ENCODE assay signal across 24 mouse cellular contexts in the genomic region with DNA sequence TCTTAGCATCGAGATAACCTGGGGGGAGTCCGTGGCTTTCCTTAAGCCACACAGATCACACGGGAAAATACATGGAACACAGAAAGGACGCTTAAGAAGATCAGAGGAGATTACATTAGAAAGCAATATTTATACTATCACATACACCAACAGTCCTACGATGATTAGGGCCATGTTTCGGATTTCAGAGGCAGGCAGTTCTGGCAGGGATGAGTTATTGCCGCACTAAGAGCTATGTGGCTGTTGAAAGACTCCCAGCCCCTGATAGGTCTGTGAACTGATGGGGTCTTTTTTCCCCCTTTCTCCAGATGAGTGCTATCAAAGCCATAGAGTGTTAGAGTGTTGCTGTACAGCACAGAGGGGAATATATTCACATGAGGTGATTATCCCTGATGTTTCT.
DNase-seq lines count a peak whose midpoint lies in the region; ATAC-seq lines count a peak whose summit lies in the region.
"Had no signal": no experiment of that assay in that cellular context is flagged by ENCODE, and none has a peak within 500 bp of the region (broad histone marks: within the 10 kb centered on the region; RNA-seq: fewer than 3 reads in every experiment).

No protein-coding gene starts in this region.

- 20% methylated on average over 7 of the region's 7 CpGs for WGBS in limb, embryonic 11.5 days

- H3K36me3 ChIP-seq in limb, embryonic 11.5 days (ENCODE audit: control insufficient read depth, insufficient read depth, low read length), result no peaks in the 10 kb centered on the region
- H3K36me3 ChIP-seq: embryonic facial prominence, embryonic 12.5 days; embryonic facial prominence, embryonic 15.5 days; heart, embryonic 10.5 days; heart, embryonic 13.5 days; hindbrain, embryonic 15.5 days had no signal

- DNase-seq in embryo, embryonic 10.5 days (ENCODE audit: low spot score), result peak; percentile 48
- DNase-seq in embryo, embryonic 11 days, result peak; percentile 33
- peak; percentile 51 for DNase-seq in limb, embryonic 11.5 days (ENCODE audit: low spot score)
- no peak for DNase-seq in cerebellum, adult 11 months
- DNase-seq in adrenal gland, adult 8-10 months, result no peak
- DNase-seq in gastrocnemius, adult 18-20 months (ENCODE audit: low spot score), result no peak
- DNase-seq: adrenal gland, adult 2 months; adrenal gland, postnatal 25 days; cerebellum, adult 18-20 months; cerebellum, adult 9-10 months; cerebellum, postnatal 14 days; forebrain, postnatal 0 days; gastrocnemius, postnatal 10 days; gastrocnemius, postnatal 36 days; heart, adult 2 months; heart, postnatal 14 days; heart, postnatal 4 days had no signal

- H3K9ac ChIP-seq in limb, embryonic 11.5 days (ENCODE audit: low read length), result no peak overlapping the region
- H3K9ac ChIP-seq: embryonic facial prominence, embryonic 12.5 days; embryonic facial prominence, embryonic 15.5 days; forebrain, postnatal 0 days; heart, embryonic 13.5 days; hindbrain, embryonic 15.5 days had no signal

- ATAC-seq in limb, embryonic 11.5 days (ENCODE audit: insufficient number of reproducible peaks, low FRiP score, low TSS enrichment, low read depth), result peak; percentile 82; the same call in 1 of the 2 replicates
- ATAC-seq: CD4-positive, CD25-positive, alpha-beta regulatory T cell, adult 4 months; forebrain, embryonic 14.5 days; forebrain, postnatal 0 days had no signal

- no peak overlapping the region; the same call in 1 of the 2 replicates for H3K27ac ChIP-seq in limb, embryonic 11.5 days (replicated peaks; ENCODE audit: low read depth, low read length)
- H3K27ac ChIP-seq: embryonic facial prominence, embryonic 12.5 days; embryonic facial prominence, embryonic 15.5 days; heart, adult 2 months; heart, embryonic 10.5 days; heart, embryonic 13.5 days; hindbrain, embryonic 15.5 days had no signal

- no peak overlapping the region for H3K4me2 ChIP-seq in limb, embryonic 11.5 days (ENCODE audit: low read depth, severe bottlenecking)
- H3K4me2 ChIP-seq: embryonic facial prominence, embryonic 12.5 days; embryonic facial prominence, embryonic 15.5 days; heart, embryonic 13.5 days; hindbrain, embryonic 15.5 days had no signal

- no peaks in the 10 kb centered on the region for H3K27me3 ChIP-seq in limb, embryonic 11.5 days (ENCODE audit: control insufficient read depth, insufficient read depth, low read length)
- H3K27me3 ChIP-seq: embryonic facial prominence, embryonic 12.5 days; embryonic facial prominence, embryonic 15.5 days; heart, embryonic 13.5 days; hindbrain, embryonic 15.5 days had no signal

- no peak overlapping the region for H3K4me3 ChIP-seq in limb, embryonic 11.5 days (ENCODE audit: low read depth, low read length)
- H3K4me3 ChIP-seq: embryonic facial prominence, embryonic 12.5 days; embryonic facial prominence, embryonic 15.5 days; heart, adult 2 months; heart, embryonic 10.5 days; heart, embryonic 13.5 days; hindbrain, embryonic 15.5 days had no signal

- H3K9me3 ChIP-seq in limb, embryonic 11.5 days (ENCODE audit: control insufficient read depth, low read length), result no peaks in the 10 kb centered on the region
- H3K9me3 ChIP-seq: embryonic facial prominence, embryonic 12.5 days; embryonic facial prominence, embryonic 15.5 days; heart, embryonic 10.5 days; heart, embryonic 13.5 days; hindbrain, embryonic 15.5 days had no signal

- H3K4me1 ChIP-seq in limb, embryonic 11.5 days (ENCODE audit: control insufficient read depth, insufficient read depth, low read length), result peaks cover 4% of the 10 kb centered on the region; the same call in 1 of the 2 replicates
- H3K4me1 ChIP-seq: embryonic facial prominence, embryonic 12.5 days; embryonic facial prominence, embryonic 15.5 days; hindbrain, embryonic 15.5 days had no signal

Comparison
In these comparisons a context has a peak if more than half of its experiments do, and no peak if none do; other contexts are left out.
1. DNase-seq: peak in embryo, embryonic 10.5 days (single experiment), embryo, embryonic 11 days (single experiment) and limb, embryonic 11.5 days (single experiment); none in cerebellum, adult 11 months (single experiment), adrenal gland, adult 8-10 months (single experiment) and gastrocnemius, adult 18-20 months (single experiment).